Mouse (Mus musculus) lung, postnatal 0 days (tissue): ENCODE measurements around the gene Adam15.

Source experiments
- CTCF ChIP-seq: IDR thresholded peaks from 2 replicates; pipeline ENCODE4 v1.5.1; 2016; ENCODE audit warnings: antibody characterized with exemption, mild to moderate bottlenecking
- EP300 ChIP-seq: IDR thresholded peaks from 2 replicates; pipeline ENCODE4 v1.6.1; 2016; ENCODE audit warnings: antibody characterized with exemption, mild to moderate bottlenecking, control low read depth

DNA sequence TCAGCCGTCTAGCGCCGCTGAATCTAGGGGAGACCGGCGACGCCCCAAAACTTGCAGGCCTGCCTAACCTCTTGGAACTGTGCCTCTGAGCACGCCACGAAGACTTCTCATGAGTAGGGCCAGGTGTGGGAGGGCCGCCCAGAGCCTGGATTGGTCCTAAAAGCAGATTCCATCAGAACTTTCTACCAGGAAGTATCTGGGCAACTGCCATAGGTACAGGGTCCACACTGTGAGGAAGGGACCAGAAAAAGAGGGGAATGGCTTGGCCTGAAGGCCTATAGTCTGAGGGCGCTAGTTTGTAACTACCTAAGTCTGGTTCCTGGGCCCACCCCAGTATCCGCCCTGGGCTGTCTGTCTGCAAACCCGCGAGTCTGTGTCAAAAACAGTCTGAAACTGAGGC, 18.2 kb downstream of the Adam15 start:
- TF ChIP-seq CTCF (no peak), EP300 (no peak)
